Mouse (Mus musculus) embryonic facial prominence, embryonic 10.5 days (tissue): Measurements from ENCODE around the gene Sertad2. TPM values are rescaled to one million over a fixed set of nuclear protein-coding genes. Genes with fewer than 3 reads are reported as not detected.
A peak's percentile ranks its signal among the peaks of the same experiment; 100 is the strongest.

ENCODE experiments used
- DNase-seq: peaks from one replicate; pipeline ENCODE4 v3.0.0-alpha.2; 2017; ENCODE audit warnings: low spot score
- H3K27ac ChIP-seq: fragments of 300-500 bp; sonication (generic); replicated peaks from 2 replicates; pipeline ENCODE4 v1.5.1; 2016; ENCODE audit warnings: mild to moderate bottlenecking
- H3K27me3 ChIP-seq: fragments of 300-500 bp; sonication (generic); replicated peaks from 2 replicates; pipeline ENCODE4 v1.6.1; 2016; ENCODE audit warnings: low read depth, mild to moderate bottlenecking; ENCODE audit not compliant: poor library complexity, severe bottlenecking
- H3K36me3 ChIP-seq: fragments of 300-500 bp; sonication (generic); replicated peaks from 2 replicates; pipeline ENCODE4 v1.6.1; 2016; ENCODE audit warnings: mild to moderate bottlenecking, moderate library complexity
- H3K4me1 ChIP-seq: fragments of 300-500 bp; sonication (generic); 2 replicates; pipeline ENCODE4 v1.6.1; 2016
- H3K4me3 ChIP-seq: fragments of 300-500 bp; sonication (generic); 2 replicates; pipeline ENCODE4 v1.5.1; 2016; ENCODE audit warnings: mild to moderate bottlenecking, moderate library complexity
- H3K9me3 ChIP-seq: fragments of 300-500 bp; sonication (generic); 2 replicates; pipeline ENCODE4 v1.6.1; 2016; ENCODE audit warnings: mild to moderate bottlenecking
- WGBS: fragments of 180-500 bp; shearing (Covaris S2); methylation state at CpG from one replicate; pipeline ENCODE4 v1.1.7; 2016; 5-methylcytosine and 5-hydroxymethylcytosine counted together
- polyA plus RNA-seq: library from polyadenylated mRNA; unstranded; fragments of >200 nt; fragmentation: Nextera tagmentation; extraction: Ambion mirVana; gene quantifications from 2 replicates; pipeline ENCODE4 v1.2.1, GENCODE M21; 2016

The Sertad2 gene
- polyA plus RNA-seq, result 29.6 and 33.2 TPM in 2 replicates

DNA sequence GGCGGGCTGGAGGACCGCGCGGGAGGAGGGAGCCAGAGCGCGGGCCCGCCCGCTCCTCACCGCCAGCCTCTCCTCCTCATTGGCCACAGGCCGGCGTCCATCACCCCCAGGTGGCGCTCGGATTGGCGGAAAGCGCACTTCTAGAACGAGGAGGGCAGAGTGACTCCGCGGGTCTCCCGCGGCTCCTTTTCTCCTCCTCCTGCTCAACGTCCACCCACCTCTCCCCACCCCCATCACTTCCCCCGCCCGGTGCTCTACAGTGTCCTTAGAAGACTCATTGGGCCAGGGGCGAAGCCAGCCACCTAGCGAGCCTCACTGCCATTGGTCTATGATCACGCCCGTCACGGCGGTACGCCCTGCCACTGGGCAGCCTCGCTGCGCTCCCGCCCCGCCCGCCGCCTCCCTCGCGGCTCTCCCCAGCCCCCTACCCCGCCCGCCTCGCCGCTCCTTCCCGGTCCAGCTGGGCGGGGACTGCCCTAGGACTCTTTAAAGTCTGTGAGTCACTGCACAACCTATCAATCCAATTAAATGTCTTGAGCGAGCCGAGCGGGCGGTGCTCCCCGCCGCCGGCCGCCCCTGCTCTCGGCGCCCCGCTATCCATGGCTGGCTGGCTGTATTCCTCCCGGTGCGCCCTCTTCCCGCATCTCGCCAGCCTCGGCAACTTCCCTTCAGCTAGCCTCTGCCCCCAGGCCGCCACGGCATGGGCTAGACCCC, at the start of gene Sertad2:
Gene Sertad2 (plus strand): TSS at position 515 of the 714 bp plus-strand sequence.
- peaks cover 24% of the 10 kb centered on the region for H3K27me3 ChIP-seq
- peak within 1 kb of the TSS; percentile 92 for H3K27ac ChIP-seq
- H3K9me3 ChIP-seq, result no peaks in the 10 kb centered on the region
- peak; percentile 99 for DNase-seq
- H3K36me3 ChIP-seq, result no peaks in the 10 kb centered on the region
- WGBS, result under 1% methylated on average over 62 of the region's 62 CpGs
- H3K4me1 ChIP-seq, result peaks cover 20% of the 10 kb centered on the region
- peak within 1 kb of the TSS; percentile 85 for H3K4me3 ChIP-seq

DNA sequence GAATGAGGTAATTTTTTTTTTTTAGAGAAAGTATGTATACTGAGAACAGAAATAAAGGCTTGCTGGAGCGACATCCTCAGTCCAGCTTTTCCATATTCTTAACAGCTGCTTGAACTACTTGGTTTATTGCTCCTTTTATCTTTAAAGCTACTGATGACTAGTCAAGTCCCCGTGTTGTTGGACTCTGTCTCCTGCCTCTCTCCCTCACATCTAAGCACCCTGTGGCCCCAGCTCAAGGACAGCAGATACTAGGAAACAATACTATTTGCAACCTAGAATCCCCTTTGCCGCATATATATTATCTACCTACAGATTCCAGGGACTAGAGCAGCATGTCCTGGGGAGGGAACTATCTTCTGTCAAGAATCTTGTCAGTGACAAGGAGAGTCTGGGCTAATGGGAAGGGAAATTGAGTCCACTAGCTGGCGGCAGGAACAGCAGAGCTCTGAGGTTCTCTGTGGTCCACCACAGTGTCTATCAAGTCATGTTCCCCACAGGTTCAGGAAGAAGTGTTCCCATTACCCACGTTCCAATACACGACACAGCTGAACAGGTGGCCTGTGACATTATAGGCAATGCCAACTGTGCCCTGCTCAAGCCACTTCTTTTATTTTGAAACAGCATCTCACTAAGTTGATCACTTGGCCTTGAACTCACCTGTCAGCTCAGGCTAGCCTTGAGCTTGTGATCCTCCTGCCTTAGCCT, 49.0 kb upstream of the Sertad2 start:
- no peaks in the 10 kb centered on the region for H3K9me3 ChIP-seq
- H3K4me1 ChIP-seq, result no peaks in the 10 kb centered on the region
- H3K4me3 ChIP-seq, result no peak overlapping the region
- 88% methylated on average over 6 of the region's 6 CpGs for WGBS
- no peaks in the 10 kb centered on the region for H3K36me3 ChIP-seq
- DNase-seq, result no peak
- H3K27ac ChIP-seq, result no peak overlapping the region
- H3K27me3 ChIP-seq, result no peaks in the 10 kb centered on the region

DNA sequence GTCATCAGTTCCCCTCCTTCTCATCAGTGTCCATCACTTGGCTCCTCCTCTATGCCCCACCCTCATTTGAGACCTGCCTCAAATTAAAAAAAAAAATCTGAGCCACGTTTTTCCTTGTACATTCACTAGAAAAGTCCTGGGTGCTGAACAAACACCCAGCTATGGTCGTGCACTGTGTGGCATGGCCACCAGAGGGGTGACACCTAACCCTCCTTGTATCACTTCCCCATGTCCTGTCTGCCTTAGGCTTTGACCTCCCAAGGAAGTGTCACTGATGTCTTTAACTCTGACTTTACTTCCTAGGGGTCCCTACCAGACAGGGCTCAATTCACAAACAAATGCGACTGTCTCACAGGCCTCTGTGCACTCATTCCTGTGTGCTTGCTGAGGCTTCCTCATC, 42.5 kb upstream of the Sertad2 start:
- Histone ChIP-seq H3K27ac (no peak overlapping the region), H3K4me3 (no peak overlapping the region), H3K9me3 (no peaks in the 10 kb centered on the region), H3K36me3 (no peaks in the 10 kb centered on the region), H3K27me3 (no peaks in the 10 kb centered on the region), H3K4me1 (peaks cover 4% of the 10 kb centered on the region)
- WGBS, result 39% methylated on average over 3 of the region's 3 CpGs
- DNase-seq, result no peak

DNA sequence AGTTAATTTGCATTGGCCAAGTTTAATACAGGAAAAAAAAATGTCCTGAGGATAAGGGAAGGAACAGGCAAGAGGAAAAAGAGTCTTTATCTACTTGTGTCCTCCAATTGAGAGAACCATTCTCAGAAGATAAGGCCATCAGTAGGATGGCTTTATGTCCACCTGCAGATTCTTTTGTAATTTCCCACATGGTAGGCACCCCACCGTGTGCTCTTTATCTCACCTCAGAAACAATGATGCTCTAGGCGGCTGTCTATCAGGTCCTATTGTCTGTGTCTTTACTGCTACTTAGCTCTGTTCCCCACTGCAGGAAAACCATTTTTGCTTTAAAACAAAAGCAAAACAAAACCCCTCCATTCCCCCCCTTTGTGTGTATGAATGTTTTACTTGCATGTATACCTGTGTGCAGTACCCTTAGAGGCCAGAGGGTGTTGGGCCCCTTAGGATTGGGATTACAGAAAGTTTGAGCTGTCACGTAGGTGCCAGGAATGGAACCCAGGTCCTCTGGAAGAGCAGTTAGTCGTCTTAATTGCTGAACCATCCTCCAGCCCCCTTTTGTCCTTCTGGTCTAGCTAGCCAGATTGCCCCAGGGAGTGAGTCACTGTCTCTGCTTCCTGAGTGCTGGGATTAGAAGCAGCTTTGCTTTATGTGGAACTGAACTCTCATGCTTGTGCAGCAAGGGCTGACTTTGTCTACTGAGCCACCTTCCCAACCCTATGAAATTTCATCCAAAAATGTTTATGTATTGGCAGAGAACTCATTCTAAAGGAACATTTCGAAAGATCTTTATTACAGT, 41.7 kb upstream of the Sertad2 start:
- Histone ChIP-seq H3K4me3 (no peak overlapping the region), H3K27ac (no peak overlapping the region), H3K4me1 (peaks cover 4% of the 10 kb centered on the region), H3K36me3 (no peaks in the 10 kb centered on the region), H3K9me3 (no peaks in the 10 kb centered on the region), H3K27me3 (no peaks in the 10 kb centered on the region)
- DNase-seq, result no peak
- WGBS, result 62% methylated on average over 5 of the region's 5 CpGs

DNA sequence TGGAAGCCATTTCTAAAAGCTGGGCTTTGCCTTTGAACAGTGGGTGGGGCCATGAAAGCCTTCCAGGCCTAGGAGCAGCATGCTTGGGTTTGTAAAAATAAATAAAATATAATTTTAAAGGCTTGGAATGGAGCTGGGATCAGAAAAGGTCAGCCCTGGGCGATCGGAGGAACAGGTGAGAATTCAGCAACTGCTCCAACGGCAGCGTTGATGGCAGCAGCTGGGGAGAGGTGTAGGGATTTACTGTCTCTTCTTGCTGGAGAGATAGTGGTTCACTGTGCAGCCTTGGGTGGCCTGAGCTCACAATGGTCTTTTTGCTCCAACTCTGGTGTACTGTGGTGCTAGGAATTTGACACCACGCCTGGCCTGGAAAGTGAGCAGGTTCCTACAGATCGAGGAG, 29.5 kb upstream of the Sertad2 start:
- H3K9me3 ChIP-seq, result peaks cover 6% of the 10 kb centered on the region; the same call in 1 of the 2 replicates
- DNase-seq, result no peak
- no peaks in the 10 kb centered on the region for H3K27me3 ChIP-seq
- H3K36me3 ChIP-seq, result no peaks in the 10 kb centered on the region
- 84% methylated on average over 6 of the region's 6 CpGs for WGBS
- no peak overlapping the region for H3K27ac ChIP-seq
- H3K4me1 ChIP-seq, result no peaks in the 10 kb centered on the region
- no peak overlapping the region for H3K4me3 ChIP-seq

DNA sequence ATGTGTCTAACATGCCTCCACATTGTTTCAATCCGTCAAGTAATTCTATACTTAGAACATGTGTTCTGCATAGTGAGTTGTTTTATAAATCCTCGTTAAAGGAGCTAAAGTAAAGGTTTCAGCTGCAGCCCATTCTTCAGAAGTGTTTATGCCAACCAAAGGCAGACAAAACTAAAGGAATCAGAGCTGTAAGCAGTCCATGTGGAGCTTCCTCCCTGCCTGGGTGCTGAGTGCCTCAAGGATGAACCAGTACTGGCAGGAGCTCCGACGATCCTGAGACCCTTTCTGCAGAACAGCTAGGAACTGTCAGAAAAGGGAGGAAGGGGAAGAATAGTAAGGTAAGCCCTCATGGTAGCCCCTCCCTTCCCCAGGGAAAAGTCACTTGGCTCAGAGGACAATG, 28.3 kb upstream of the Sertad2 start:
- 68% methylated on average over 4 of the region's 4 CpGs for WGBS
- no peak for DNase-seq

DNA sequence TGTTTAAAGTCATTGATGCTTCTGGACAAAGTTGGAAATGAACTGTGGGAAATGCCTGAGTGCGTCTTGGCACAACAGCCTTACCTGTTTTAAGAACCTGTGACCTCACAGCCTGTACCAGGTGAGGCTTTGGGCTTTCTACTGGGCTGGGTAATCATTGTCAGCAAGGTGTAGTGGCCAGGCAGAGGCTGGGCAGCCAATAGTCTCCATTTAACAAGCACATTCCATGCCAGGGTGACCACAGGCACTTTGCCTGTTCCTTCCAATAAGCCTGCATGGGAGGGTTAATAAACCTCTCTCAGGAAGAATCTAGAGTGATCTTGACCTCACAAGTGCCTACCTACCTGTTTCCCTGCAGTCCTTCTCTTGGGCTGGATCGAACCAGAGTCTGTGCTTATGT, 21.7 kb upstream of the Sertad2 start:
- Histone ChIP-seq H3K36me3 (no peaks in the 10 kb centered on the region), H3K4me3 (no peak overlapping the region), H3K27me3 (no peaks in the 10 kb centered on the region), H3K4me1 (no peaks in the 10 kb centered on the region), H3K27ac (no peak overlapping the region), H3K9me3 (no peaks in the 10 kb centered on the region)
- DNase-seq, result no peak
- 92% methylated on average over 2 of the region's 2 CpGs for WGBS

More for the DNA sequence above, 28.3 kb upstream of the Sertad2 start:
- no peak overlapping the region for H3K4me3 ChIP-seq
- no peaks in the 10 kb centered on the region for H3K36me3 ChIP-seq
- H3K27ac ChIP-seq, result no peak overlapping the region
- peaks cover 6% of the 10 kb centered on the region; the same call in 1 of the 2 replicates for H3K9me3 ChIP-seq
- no peaks in the 10 kb centered on the region for H3K4me1 ChIP-seq
- no peaks in the 10 kb centered on the region for H3K27me3 ChIP-seq

DNA sequence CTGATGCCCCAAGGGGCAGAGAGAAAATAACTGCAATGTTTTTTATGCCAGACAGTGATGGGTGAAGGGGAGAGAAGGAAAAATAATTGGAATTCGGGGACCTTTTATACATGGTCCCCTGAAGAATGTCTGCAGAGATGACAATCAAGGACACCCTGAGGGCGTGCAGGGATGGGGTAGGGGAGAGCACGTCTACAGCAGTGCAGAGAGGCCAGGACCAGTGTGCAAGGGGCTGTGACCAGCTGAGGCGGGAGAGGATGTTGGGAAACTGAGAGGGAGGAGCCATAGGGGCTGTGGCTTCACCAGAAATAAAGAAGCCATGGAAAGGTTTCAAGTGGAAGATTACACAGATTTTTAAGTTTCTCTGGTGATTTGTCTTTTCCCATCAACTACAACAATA, 20.3 kb upstream of the Sertad2 start:
- no peak for DNase-seq
- no peak overlapping the region for H3K4me3 ChIP-seq
- H3K4me1 ChIP-seq, result no peaks in the 10 kb centered on the region
- no peaks in the 10 kb centered on the region for H3K36me3 ChIP-seq
- no peaks in the 10 kb centered on the region for H3K9me3 ChIP-seq
- H3K27me3 ChIP-seq, result no peaks in the 10 kb centered on the region
- H3K27ac ChIP-seq, result no peak overlapping the region
- WGBS, result 58% methylated on average over 4 of the region's 4 CpGs

DNA sequence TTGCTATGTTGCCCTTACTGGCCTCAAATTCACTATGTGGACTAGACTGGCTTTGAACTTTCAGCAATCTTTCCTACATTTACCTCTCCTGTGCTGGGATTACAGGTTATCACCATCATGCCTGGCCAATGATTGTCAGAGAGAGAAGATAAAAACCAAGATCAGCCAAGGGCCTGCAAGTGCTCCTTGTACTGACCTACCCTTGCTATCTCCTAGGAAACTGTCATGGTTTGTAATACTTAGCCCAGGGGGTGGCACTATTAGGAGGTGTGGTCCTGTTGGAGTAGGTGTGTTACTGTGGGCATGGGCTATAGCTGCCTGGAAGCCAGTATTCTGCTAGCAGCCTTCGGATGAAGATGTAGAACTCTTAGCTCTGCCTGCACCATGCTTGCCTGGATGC, 18.6 kb upstream of the Sertad2 start:
- Histone ChIP-seq H3K27me3 (no peaks in the 10 kb centered on the region), H3K27ac (no peak overlapping the region), H3K4me1 (no peaks in the 10 kb centered on the region), H3K36me3 (no peaks in the 10 kb centered on the region), H3K4me3 (no peak overlapping the region), H3K9me3 (no peaks in the 10 kb centered on the region)
- DNase-seq, result no peak
- WGBS, result 89% methylated on average over 1 of the region's 1 CpGs

DNA sequence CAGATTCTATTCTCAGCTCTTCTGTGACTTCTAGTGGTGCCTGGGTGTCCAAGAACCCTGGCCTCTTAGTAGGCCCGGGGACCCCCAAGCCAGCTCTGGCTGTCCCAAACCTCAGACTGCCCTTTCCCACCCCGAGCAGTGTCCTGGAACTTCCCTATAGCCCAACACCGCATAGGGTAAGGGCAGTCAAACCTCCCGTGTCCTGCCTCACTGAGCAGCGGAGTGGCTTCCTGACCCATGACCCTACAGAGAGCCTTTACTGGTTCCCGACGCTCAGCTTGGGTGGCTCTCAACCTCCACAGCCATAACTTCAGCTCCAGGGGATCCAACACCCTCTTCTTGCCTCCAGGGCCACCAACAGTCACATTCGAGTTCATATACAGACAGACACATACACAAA, 17.1 kb upstream of the Sertad2 start:
- no peak for DNase-seq
- Histone ChIP-seq H3K4me3 (no peak overlapping the region), H3K9me3 (no peaks in the 10 kb centered on the region), H3K27ac (no peak overlapping the region), H3K36me3 (no peaks in the 10 kb centered on the region), H3K27me3 (no peaks in the 10 kb centered on the region), H3K4me1 (no peaks in the 10 kb centered on the region)
- WGBS, result 80% methylated on average over 8 of the region's 8 CpGs

DNA sequence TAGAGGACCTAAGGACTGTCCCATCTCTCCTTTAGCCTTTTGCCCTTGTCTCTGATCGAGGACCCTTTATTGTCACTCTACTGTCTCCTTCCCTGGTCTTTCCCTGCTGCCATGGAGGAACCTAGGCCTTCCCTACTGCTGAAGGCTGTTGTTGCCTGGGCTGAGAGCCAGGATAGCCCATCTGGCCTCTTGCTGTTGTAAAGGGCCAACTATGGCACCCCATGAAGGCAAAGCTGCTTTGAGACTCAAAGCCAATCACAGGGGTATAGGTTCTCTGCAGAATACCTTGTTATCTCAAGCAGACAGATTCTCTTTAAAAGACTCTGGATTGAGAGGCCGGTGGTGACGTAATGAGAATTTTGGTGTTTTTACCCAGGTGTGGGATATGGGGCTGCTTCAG, 15.2 kb upstream of the Sertad2 start:
- H3K36me3 ChIP-seq, result no peaks in the 10 kb centered on the region
- H3K27ac ChIP-seq, result no peak overlapping the region
- no peak overlapping the region for H3K4me3 ChIP-seq
- no peaks in the 10 kb centered on the region for H3K9me3 ChIP-seq
- peaks cover 14% of the 10 kb centered on the region for H3K4me1 ChIP-seq
- no peak for DNase-seq
- H3K27me3 ChIP-seq, result no peaks in the 10 kb centered on the region
- WGBS, result 86% methylated on average over 3 of the region's 3 CpGs

DNA sequence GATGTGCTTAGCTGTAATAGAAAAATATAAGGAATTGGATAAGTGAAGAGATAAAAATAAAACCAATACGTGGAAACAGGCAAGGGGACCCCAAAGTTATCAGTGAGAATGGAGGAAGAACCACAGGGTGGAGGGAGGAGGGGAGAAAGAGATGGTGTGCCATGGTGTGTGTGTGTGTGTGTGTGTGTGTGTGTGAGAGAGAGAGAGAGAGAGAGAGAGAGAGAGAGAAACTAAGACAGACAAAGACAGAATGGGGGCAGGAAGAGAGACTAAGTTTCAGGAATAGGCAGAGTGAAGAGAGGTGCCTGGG, 11.4 kb upstream of the Sertad2 start:
- Histone ChIP-seq H3K27me3 (no peaks in the 10 kb centered on the region), H3K27ac (peak overlapping the region; percentile 86), H3K36me3 (no peaks in the 10 kb centered on the region), H3K4me3 (peak overlapping the region; percentile 74), H3K4me1 (peaks cover 14% of the 10 kb centered on the region), H3K9me3 (no peaks in the 10 kb centered on the region)
- WGBS, result 20% methylated on average over 1 of the region's 1 CpGs
- no peak for DNase-seq
